Mouse (Mus musculus) midbrain, postnatal 0 days (tissue): ENCODE measurements around the gene Sp9. TPM values are rescaled to one million over a fixed set of nuclear protein-coding genes. Genes with fewer than 3 reads are reported as not detected.

Experiments used
- ATAC-seq: fragments of 200-750 bp; cut with Nextera tagmentation; 2 replicates; pipeline ENCODE4 v1.8.0; 2017; ENCODE audit warnings: moderate number of reproducible peaks, mild to moderate bottlenecking, moderate TSS enrichment, moderate library complexity; ENCODE audit not compliant: low FRiP score
- DNase-seq: peaks from one replicate; pipeline ENCODE4 v3.0.0-alpha.2; 2015; ENCODE audit warnings: low spot score
- H3K27ac ChIP-seq: fragments of 300-500 bp; sonication (generic); 2 replicates; pipeline ENCODE4 v1.5.1; 2014; ENCODE audit warnings: low read depth, mild to moderate bottlenecking, low read length, mixed read lengths
- H3K27me3 ChIP-seq: fragments of 300-500 bp; sonication (generic); 2 replicates; pipeline ENCODE4 v1.6.1; 2014; ENCODE audit warnings: low read length, control low read depth, mixed read lengths; ENCODE audit not compliant: insufficient read depth
- H3K36me3 ChIP-seq: fragments of 300-500 bp; sonication (generic); 2 replicates; pipeline ENCODE4 v1.6.1; 2014; ENCODE audit warnings: low read length, control low read depth, mixed read lengths; ENCODE audit not compliant: insufficient read depth
- H3K4me1 ChIP-seq: fragments of 300-500 bp; sonication (generic); 2 replicates; pipeline ENCODE4 v1.6.1; 2014; ENCODE audit warnings: mild to moderate bottlenecking, control low read depth, antibody characterized with exemption, low read length, mixed read lengths; ENCODE audit not compliant: insufficient read depth
- H3K4me2 ChIP-seq: fragments of 300-500 bp; sonication (generic); 2 replicates; pipeline ENCODE4 v1.6.1; 2014; ENCODE audit warnings: low read depth, mild to moderate bottlenecking, low read length, mixed read lengths; ENCODE audit not compliant: poor library complexity, severe bottlenecking
- H3K4me3 ChIP-seq: fragments of 300-500 bp; sonication (generic); 2 replicates; pipeline ENCODE4 v1.5.1; 2014; ENCODE audit warnings: low read depth, mild to moderate bottlenecking, low read length, moderate library complexity
- H3K9ac ChIP-seq: fragments of 300-500 bp; sonication (generic); replicated peaks from 2 replicates; pipeline ENCODE4 v1.6.1; 2014; ENCODE audit warnings: mild to moderate bottlenecking, low read length, moderate library complexity, mixed read lengths; ENCODE audit not compliant: poor library complexity, severe bottlenecking
- H3K9me3 ChIP-seq: fragments of 300-500 bp; sonication (generic); 2 replicates; pipeline ENCODE4 v1.6.1; 2016; ENCODE audit warnings: low read length, control low read depth
- CTCF ChIP-seq: IDR thresholded peaks from 2 replicates; pipeline ENCODE4 v1.5.1; 2016; ENCODE audit warnings: antibody characterized with exemption, mild to moderate bottlenecking
- WGBS: fragments of 180-500 bp; shearing (Covaris S2); extraction: QIAGEN DNeasy Blood & Tissue Kit; methylation state at CpG from one replicate; pipeline ENCODE4 v1.1.7; 2014; 5-methylcytosine and 5-hydroxymethylcytosine counted together
- polyA plus RNA-seq: library from polyadenylated mRNA; unstranded; fragments of >200 nt; fragmentation: Nextera tagmentation; extraction: Ambion mirVana; gene quantifications from 2 replicates; pipeline ENCODE4 v1.2.1, GENCODE M21; 2015
- total RNA-seq: library from RNA; depleted of rRNA; stranded (reverse); fragments of >200 nt; gene quantifications from 2 replicates; pipeline ENCODE4 v1.2.3, GENCODE M21; 2014

Gene Sp9
- total and polyA plus RNA-seq, 2 experiments from 2014 or later: 2.0 to 2.3 TPM

DNA sequence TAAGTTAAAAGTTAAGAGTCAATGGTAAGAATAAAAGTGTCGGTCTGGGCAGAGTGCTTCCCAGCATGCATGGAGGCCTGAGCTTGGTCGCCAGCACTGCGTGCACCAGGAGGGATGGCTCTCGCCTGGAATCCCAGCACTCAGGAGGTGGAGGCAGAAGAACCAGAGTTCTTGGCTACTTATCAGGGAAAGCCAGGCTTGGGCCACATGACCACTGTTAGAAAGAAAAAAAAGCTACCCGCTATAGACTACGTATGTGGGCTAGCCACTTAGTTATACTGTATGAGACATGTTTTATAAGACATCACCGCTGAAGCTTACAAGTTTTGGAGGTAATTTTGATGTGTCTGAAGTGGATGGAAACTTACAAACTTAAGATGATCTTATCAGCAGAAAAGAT is 26.4 kb downstream of the Sp9 start:
- ATAC-seq (no peak), DNase-seq (no peak)
- H3K4me1 ChIP-seq: no peaks in the 10 kb centered on the region
- no peak overlapping the region for H3K9ac ChIP-seq
- H3K27me3 ChIP-seq: no peaks in the 10 kb centered on the region
- 83% methylated on average over 7 of the region's 7 CpGs for WGBS
- H3K4me2 ChIP-seq: no peak overlapping the region
- H3K4me3 ChIP-seq: no peak overlapping the region
- H3K27ac ChIP-seq: no peak overlapping the region
- H3K9me3 ChIP-seq: no peaks in the 10 kb centered on the region
- TF ChIP-seq CTCF: no peak
- peaks cover 12% of the 10 kb centered on the region for H3K36me3 ChIP-seq

DNA sequence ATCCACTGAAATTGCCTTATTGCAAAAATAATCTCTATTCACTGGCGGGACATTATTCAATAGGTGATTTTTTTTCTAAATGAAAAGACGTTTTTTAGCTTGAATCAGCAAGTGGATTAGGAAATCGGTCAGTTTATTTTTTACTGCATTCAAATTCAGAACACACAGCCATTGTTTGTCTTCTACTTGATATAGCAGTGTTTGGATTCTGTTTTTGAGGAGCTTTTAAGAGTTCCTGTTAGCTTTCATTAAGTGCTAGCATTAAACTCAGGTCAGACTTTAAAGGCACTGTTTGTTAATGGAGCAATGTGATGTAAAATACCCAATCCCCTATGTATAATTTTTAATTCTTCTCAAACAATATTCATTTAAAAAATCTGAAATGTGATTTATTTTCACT is 27.1 kb downstream of the Sp9 start:
- Histone ChIP-seq H3K36me3 (peaks cover 12% of the 10 kb centered on the region), H3K27ac (no peak overlapping the region), H3K4me2 (no peak overlapping the region), H3K9ac (no peak overlapping the region), H3K9me3 (no peaks in the 10 kb centered on the region), H3K4me3 (no peak overlapping the region), H3K27me3 (no peaks in the 10 kb centered on the region), H3K4me1 (no peaks in the 10 kb centered on the region)
- ATAC-seq: no peak
- TF ChIP-seq CTCF: no peak
- no peak for DNase-seq
- WGBS: 36% methylated on average over 3 of the region's 3 CpGs

DNA sequence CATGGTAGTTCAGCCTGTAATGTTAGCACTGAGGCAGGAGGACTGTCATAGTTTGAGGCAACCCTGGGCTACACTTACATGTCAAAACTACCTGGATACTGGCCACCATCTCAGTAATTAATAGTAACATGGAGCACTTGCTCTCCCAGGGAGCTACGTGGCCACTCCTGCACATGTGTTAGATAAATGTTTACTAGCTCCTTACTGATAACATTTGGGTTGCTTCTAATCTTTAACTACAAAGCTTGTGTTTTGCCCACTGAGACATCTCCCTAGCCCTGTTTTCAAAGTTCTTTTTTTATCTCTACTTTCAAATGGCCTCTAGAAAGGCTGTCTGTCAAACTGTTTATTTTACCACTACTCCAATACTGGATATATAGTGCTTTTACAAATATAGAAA is 30.3 kb downstream of the Sp9 start:
- Histone ChIP-seq H3K36me3 (peaks cover 22% of the 10 kb centered on the region), H3K4me2 (no peak overlapping the region), H3K4me3 (no peak overlapping the region), H3K4me1 (no peaks in the 10 kb centered on the region), H3K27me3 (no peaks in the 10 kb centered on the region), H3K27ac (no peak overlapping the region), H3K9me3 (no peaks in the 10 kb centered on the region), H3K9ac (no peak overlapping the region)
- TF ChIP-seq CTCF: no peak
- DNase-seq (no peak), ATAC-seq (no peak)
- 93% methylated on average over 1 of the region's 1 CpGs for WGBS

DNA sequence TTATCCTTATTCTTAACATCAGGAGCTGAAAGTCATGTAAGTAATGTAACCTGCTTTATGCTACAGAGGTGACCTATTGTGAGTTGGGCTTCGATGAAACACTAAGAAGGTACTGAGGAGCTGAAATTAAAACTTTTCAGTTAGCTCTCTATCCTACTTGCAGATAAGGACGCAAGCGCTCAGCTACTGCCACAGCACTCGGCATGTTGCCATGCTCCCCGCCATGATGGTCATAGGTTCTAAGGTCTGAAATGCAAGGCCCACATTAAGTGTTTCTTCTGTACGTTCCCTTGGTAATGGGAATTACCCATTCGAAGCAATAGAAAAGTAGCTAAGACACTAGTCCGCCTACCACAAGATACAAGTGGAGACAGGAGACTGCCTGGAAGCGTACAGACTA is 31.0 kb downstream of the Sp9 start:
- Histone ChIP-seq H3K4me3 (no peak overlapping the region), H3K27me3 (no peaks in the 10 kb centered on the region), H3K27ac (no peak overlapping the region), H3K4me2 (no peak overlapping the region), H3K36me3 (peaks cover 28% of the 10 kb centered on the region), H3K9ac (no peak overlapping the region), H3K9me3 (no peaks in the 10 kb centered on the region), H3K4me1 (no peaks in the 10 kb centered on the region)
- ATAC-seq (no peak), DNase-seq (no peak)
- TF ChIP-seq CTCF: no peak
- WGBS: 96% methylated on average over 9 of the region's 9 CpGs

DNA sequence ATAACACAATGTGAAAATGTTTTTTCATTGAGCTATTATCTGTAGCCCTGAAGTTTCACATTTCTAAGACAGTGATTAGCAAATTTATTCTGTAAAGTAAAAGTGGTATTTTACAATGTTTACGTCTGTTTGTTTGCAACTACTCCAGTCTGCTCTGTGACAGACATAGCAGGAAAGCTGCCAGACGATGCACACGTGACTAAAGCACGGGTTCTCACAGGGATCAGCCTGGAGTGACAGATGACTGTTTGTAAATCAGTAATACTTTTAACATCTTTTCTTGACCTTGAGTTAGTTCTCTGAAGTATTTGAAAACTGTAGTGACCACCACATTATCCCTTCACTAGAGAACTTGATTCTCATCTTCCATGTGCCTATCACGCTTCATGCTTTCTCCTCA is 32.8 kb downstream of the Sp9 start:
- no peak for TF ChIP-seq CTCF
- Histone ChIP-seq H3K27me3 (no peaks in the 10 kb centered on the region), H3K4me3 (no peak overlapping the region), H3K27ac (no peak overlapping the region), H3K4me2 (no peak overlapping the region), H3K36me3 (peaks cover 31% of the 10 kb centered on the region), H3K9me3 (no peaks in the 10 kb centered on the region), H3K9ac (no peak overlapping the region), H3K4me1 (no peaks in the 10 kb centered on the region)
- DNase-seq: no peak
- 92% methylated on average over 5 of the region's 5 CpGs for WGBS
- ATAC-seq: no peak

DNA sequence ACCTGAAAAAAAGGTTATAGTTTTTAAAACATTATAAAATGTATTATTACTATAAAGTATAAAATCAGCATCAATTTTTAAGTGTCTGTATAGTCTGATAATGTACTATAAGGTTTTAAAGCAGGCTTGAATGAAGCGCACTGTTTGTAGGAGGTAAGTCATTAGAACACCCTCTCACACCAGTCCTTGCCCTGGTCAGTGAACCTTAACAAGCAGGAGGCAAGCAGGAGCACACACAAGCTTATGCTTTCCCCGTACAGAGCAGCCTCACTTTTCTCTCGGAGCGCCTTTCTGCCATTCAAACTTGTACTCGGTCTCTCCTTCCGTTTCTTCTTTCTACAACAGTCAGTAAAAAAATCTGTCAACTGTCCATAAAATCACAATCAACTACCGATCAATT is 34.3 kb downstream of the Sp9 start:
- H3K4me1 ChIP-seq: no peaks in the 10 kb centered on the region
- no peaks in the 10 kb centered on the region for H3K27me3 ChIP-seq
- H3K4me3 ChIP-seq: no peak overlapping the region
- 88% methylated on average over 7 of the region's 7 CpGs for WGBS
- DNase-seq (no peak), ATAC-seq (no peak)
- H3K4me2 ChIP-seq: no peak overlapping the region
- H3K36me3 ChIP-seq: peaks cover 31% of the 10 kb centered on the region
- no peak for TF ChIP-seq CTCF
- H3K27ac ChIP-seq: no peak overlapping the region
- no peaks in the 10 kb centered on the region for H3K9me3 ChIP-seq
- no peak overlapping the region for H3K9ac ChIP-seq
